Mouse (Mus musculus) limb, embryonic 11.5 days (tissue): ENCODE results near the gene Jag2. TPM values are rescaled to one million over a fixed set of nuclear protein-coding genes. Genes with fewer than 3 reads are reported as not detected.

Experiments
- ATAC-seq: fragments of 200-750 bp; cut with Nextera tagmentation; 2 replicates; pipeline ENCODE4 v1.8.0; 2017; ENCODE audit warnings: low read depth; ENCODE audit not compliant: insufficient number of reproducible peaks, low FRiP score, low TSS enrichment
- DNase-seq: peaks from one replicate; pipeline ENCODE4 v3.0.0-alpha.2; 2015; ENCODE audit warnings: low spot score
- H3K27ac ChIP-seq: fragments of 300-500 bp; sonication (generic); replicated peaks from 2 replicates; pipeline ENCODE4 v1.5.1; 2014; ENCODE audit warnings: low read depth, mild to moderate bottlenecking, low read length
- H3K27me3 ChIP-seq: fragments of 300-500 bp; sonication (generic); 2 replicates; pipeline ENCODE4 v1.6.1; 2014; ENCODE audit warnings: mild to moderate bottlenecking, low read length, mixed read lengths; ENCODE audit not compliant: control insufficient read depth, insufficient read depth
- H3K36me3 ChIP-seq: fragments of 300-500 bp; sonication (generic); 2 replicates; pipeline ENCODE4 v1.6.1; 2014; ENCODE audit warnings: mild to moderate bottlenecking, low read length, moderate library complexity, mixed read lengths; ENCODE audit not compliant: control insufficient read depth, insufficient read depth
- H3K4me1 ChIP-seq: fragments of 300-500 bp; sonication (generic); 2 replicates; pipeline ENCODE4 v1.6.1; 2014; ENCODE audit warnings: low read length, mixed read lengths; ENCODE audit not compliant: control insufficient read depth, insufficient read depth
- H3K4me2 ChIP-seq: fragments of 300-500 bp; sonication (generic); 2 replicates; pipeline ENCODE4 v1.6.1; 2014; ENCODE audit warnings: low read depth, mild to moderate bottlenecking, moderate library complexity; ENCODE audit not compliant: severe bottlenecking
- H3K4me3 ChIP-seq: fragments of 300-500 bp; sonication (generic); 2 replicates; pipeline ENCODE4 v1.5.1; 2014; ENCODE audit warnings: low read depth, low read length
- H3K9ac ChIP-seq: fragments of 300-500 bp; sonication (generic); 2 replicates; pipeline ENCODE4 v1.6.1; 2014; ENCODE audit warnings: mild to moderate bottlenecking, low read length
- H3K9me3 ChIP-seq: fragments of 300-500 bp; sonication (generic); 2 replicates; pipeline ENCODE4 v1.6.1; 2016; ENCODE audit warnings: low read length; ENCODE audit not compliant: control insufficient read depth
- WGBS: fragments of 180-500 bp; shearing (Covaris S2); extraction: QIAGEN DNeasy Blood & Tissue Kit; methylation state at CpG from one replicate; pipeline ENCODE4 v1.1.7; 2014; 5-methylcytosine and 5-hydroxymethylcytosine counted together
- polyA plus RNA-seq: library from polyadenylated mRNA; unstranded; fragments of >200 nt; fragmentation: Nextera tagmentation; extraction: Ambion mirVana; gene quantifications from 2 replicates; pipeline ENCODE4 v1.2.1, GENCODE M21; 2014

Gene Jag2
- polyA plus RNA-seq, 1 experiment from 2014 or later = 4.7 TPM

- no peak overlapping the region for H3K4me3 ChIP-seq
- no peaks in the 10 kb centered on the region for H3K4me1 ChIP-seq
- no peak for DNase-seq
- no peak overlapping the region for H3K9ac ChIP-seq
- 84% methylated on average over 12 of the region's 12 CpGs for WGBS
- H3K27me3 ChIP-seq = peaks cover 4% of the 10 kb centered on the region; the same call in 1 of the 2 replicates
- H3K9me3 ChIP-seq = no peaks in the 10 kb centered on the region
- no peak overlapping the region for H3K4me2 ChIP-seq
- H3K27ac ChIP-seq = no peak overlapping the region
- no peak for ATAC-seq
- no peaks in the 10 kb centered on the region for H3K36me3 ChIP-seq
Observed at GRCm38 (mm10) chr12:112921518-112921917, 8.1 kb downstream of the Jag2 start.

- H3K4me3 ChIP-seq = no peak overlapping the region
- H3K9me3 ChIP-seq = no peaks in the 10 kb centered on the region
- no peaks in the 10 kb centered on the region for H3K4me1 ChIP-seq
- WGBS = 45% methylated on average over 8 of the region's 8 CpGs
- no peaks in the 10 kb centered on the region for H3K36me3 ChIP-seq
- H3K4me2 ChIP-seq = no peak overlapping the region
- H3K27ac ChIP-seq = no peak overlapping the region
- H3K27me3 ChIP-seq = no peaks in the 10 kb centered on the region
- ATAC-seq (no peak), DNase-seq (no peak)
- H3K9ac ChIP-seq = peak overlapping the region; percentile 17; the same call in 1 of the 2 replicates
Observed at GRCm38 (mm10) chr12:112917906-112918305, 11.7 kb downstream of the Jag2 start.

GRCm38 (mm10) chr12:112917486-112917885 is 12.1 kb downstream of the Jag2 start:
- no peaks in the 10 kb centered on the region for H3K9me3 ChIP-seq
- H3K27ac ChIP-seq = no peak overlapping the region
- no peak overlapping the region for H3K9ac ChIP-seq
- no peak overlapping the region for H3K4me2 ChIP-seq
- no peaks in the 10 kb centered on the region for H3K27me3 ChIP-seq
- H3K4me3 ChIP-seq = no peak overlapping the region
- H3K4me1 ChIP-seq = no peaks in the 10 kb centered on the region
- no peaks in the 10 kb centered on the region for H3K36me3 ChIP-seq
- WGBS = 79% methylated on average over 11 of the region's 11 CpGs
- ATAC-seq (no peak), DNase-seq (no peak)

- Histone ChIP-seq H3K9me3 (no peaks in the 10 kb centered on the region), H3K4me3 (no peak overlapping the region), H3K36me3 (no peaks in the 10 kb centered on the region), H3K9ac (no peak overlapping the region), H3K4me1 (no peaks in the 10 kb centered on the region), H3K27me3 (no peaks in the 10 kb centered on the region), H3K27ac (no peak overlapping the region), H3K4me2 (no peak overlapping the region)
- WGBS = 89% methylated on average over 16 of the region's 16 CpGs
- DNase-seq = no peak
- ATAC-seq = no peak
Observed at GRCm38 (mm10) chr12:112916698-112917400, 12.7 kb downstream of the Jag2 start.

GRCm38 (mm10) chr12:112915587-112915986 is 14.0 kb downstream of the Jag2 start:
- 80% methylated on average over 13 of the region's 13 CpGs for WGBS
- no peaks in the 10 kb centered on the region for H3K27me3 ChIP-seq
- no peak overlapping the region for H3K9ac ChIP-seq
- no peaks in the 10 kb centered on the region for H3K4me1 ChIP-seq
- DNase-seq = no peak
- H3K27ac ChIP-seq = no peak overlapping the region
- no peaks in the 10 kb centered on the region for H3K36me3 ChIP-seq
- no peak overlapping the region for H3K4me3 ChIP-seq
- no peaks in the 10 kb centered on the region for H3K9me3 ChIP-seq
- no peak overlapping the region for H3K4me2 ChIP-seq
- no peak for ATAC-seq

- ATAC-seq = no peak
Observed at GRCm38 (mm10) chr12:112914527-112914926, 15.0 kb downstream of the Jag2 start.

GRCm38 (mm10) chr12:112912951-112913745 is 16.4 kb downstream of the Jag2 start:
- Histone ChIP-seq H3K9me3 (no peaks in the 10 kb centered on the region), H3K27me3 (no peaks in the 10 kb centered on the region), H3K4me1 (no peaks in the 10 kb centered on the region), H3K36me3 (no peaks in the 10 kb centered on the region), H3K4me2 (no peak overlapping the region), H3K27ac (no peak overlapping the region), H3K4me3 (no peak overlapping the region), H3K9ac (no peak overlapping the region)
- 92% methylated on average over 28 of the region's 28 CpGs for whole genome bisulfite sequencing
- no peak for ATAC-seq
- no peak for DNase-seq

More at GRCm38 (mm10) chr12:112914527-112914926, 15.0 kb downstream of the Jag2 start:
- no peak overlapping the region for H3K27ac ChIP-seq
- no peaks in the 10 kb centered on the region for H3K4me1 ChIP-seq
- H3K36me3 ChIP-seq = no peaks in the 10 kb centered on the region
- WGBS = 80% methylated on average over 11 of the region's 11 CpGs
- no peak for DNase-seq
- H3K4me2 ChIP-seq = no peak overlapping the region
- no peaks in the 10 kb centered on the region for H3K9me3 ChIP-seq
- no peak overlapping the region for H3K4me3 ChIP-seq
- no peak overlapping the region for H3K9ac ChIP-seq
- H3K27me3 ChIP-seq = no peaks in the 10 kb centered on the region

GRCm38 (mm10) chr12:112911701-112912100 is 17.9 kb downstream of the Jag2 start:
- no peak for DNase-seq
- no peak for ATAC-seq
- H3K9ac ChIP-seq = no peak overlapping the region
- H3K9me3 ChIP-seq = no peaks in the 10 kb centered on the region
- H3K4me3 ChIP-seq = no peak overlapping the region
- H3K27ac ChIP-seq = no peak overlapping the region
- no peaks in the 10 kb centered on the region for H3K4me1 ChIP-seq
- WGBS = 92% methylated on average over 17 of the region's 17 CpGs
- no peaks in the 10 kb centered on the region; the same call in 1 of the 2 replicates for H3K27me3 ChIP-seq
- H3K4me2 ChIP-seq = no peak overlapping the region
- no peaks in the 10 kb centered on the region for H3K36me3 ChIP-seq
